8 mouse cellular contexts compared by ENCODE assay signal in genomic region chr14:52278932-52279746, GRCm38 (mm10). TPM values are rescaled to one million over a fixed set of nuclear protein-coding genes. Genes with fewer than 3 reads are reported as not detected.
DNase-seq lines count a peak whose midpoint lies in the region; ATAC-seq and TF ChIP-seq lines count a peak whose summit lies in the region.

TSS of gene Tox4 (plus strand) at chr14:52279146.
TSS of gene Rab2b (minus strand) at chr14:52279545.

- intact Hi-C loops in heart, postnatal 25 days (cut with DNase I), result loop anchor here (2.0 kb wide), 1 partner anchor 22 kb away; the partner anchor contains the start of gene Chd8

- H3K4me1 ChIP-seq in ES-E14 (ENCODE audit: control insufficient read depth in 2 of 2, insufficient read depth in 2 of 2, low read length in 2 of 2, poor library complexity in 1 of 2), result peaks cover 6 to 7% of the 10 kb centered on the region in 2 experiments; a peak in 3 of 4 replicates
- H3K4me1 ChIP-seq in forebrain, embryonic 15.5 days, result peaks cover 17% of the 10 kb centered on the region
- peaks cover 3% of the 10 kb centered on the region for H3K4me1 ChIP-seq in lung, adult 2 months (ENCODE audit: control insufficient read depth, insufficient read depth, low read length)

- ATAC-seq in forebrain, embryonic 15.5 days (replicated peaks), result peak; percentile 98
- ATAC-seq in neutrophil, adult 5-6 weeks (ENCODE audit: extremely low read depth, insufficient number of reproducible peaks, low FRiP score, poor library complexity, severe bottlenecking), result peak; percentile 97

- under 1% methylated on average over 54 of the region's 66 CpGs for WGBS in forebrain, embryonic 15.5 days
- under 1% methylated on average over 66 of the region's 66 CpGs for WGBS in lung, adult 2 months

- peak within 1 kb of the TSS; percentile 63 for H3K4me2 ChIP-seq in forebrain, embryonic 15.5 days (replicated peaks)

- peak; percentile 97 for TF ChIP-seq POLR2A in lung, adult 2 months (IDR thresholded peaks at IDR 0.05; ENCODE audit: borderline replicate concordance, extremely low read depth, low read depth, low read length)

- H3K9me3 ChIP-seq in ES-E14 (ENCODE audit: control insufficient read depth, insufficient read depth, low read depth, low read length), result no peaks in the 10 kb centered on the region
- H3K9me3 ChIP-seq in forebrain, embryonic 15.5 days, result no peaks in the 10 kb centered on the region

- peak within 1 kb of the TSS; percentile 89 for H3K9ac ChIP-seq in ES-E14 (ENCODE audit: insufficient read depth, low read depth, low read length, poor library complexity, severe bottlenecking)
- H3K9ac ChIP-seq in forebrain, embryonic 15.5 days (replicated peaks), result peak within 1 kb of the TSS; percentile 74

- peak; percentile 99 for DNase-seq in ES-E14 (ENCODE audit: low read depth, low spot score)
- DNase-seq in cerebellum, adult 11-12 months, result peak; percentile 98
- peak; percentile 98 for DNase-seq in heart, postnatal 25 days (ENCODE audit: low spot score)
- peak; percentile 99 to 100 for DNase-seq in layer of hippocampus, adult 18-20 months (ENCODE audit: low spot score in 2 of 2)
- peak; percentile 98 for DNase-seq in lung, adult 2 months
- DNase-seq in thymus, adult 18-20 months, result peak; percentile 96 to 97

- TF ChIP-seq CTCF in lung, adult 2 months (IDR thresholded peaks at IDR 0.05; ENCODE audit: insufficient read depth, low read length), result peak; percentile 92

- in situ Hi-C loops in ES-E14 (cut with MboI; ENCODE audit: low sequenced_read_pairs in 2 of 2, unreplicated experiment in 2 of 2), result no loop called here

- peak within 1 kb of the TSS; percentile 90 to 98 for H3K4me3 ChIP-seq in ES-E14 (ENCODE audit: insufficient read depth in 1 of 2, low read depth in 1 of 2, low read length in 2 of 2, poor library complexity in 1 of 2, severe bottlenecking in 1 of 2)
- H3K4me3 ChIP-seq in forebrain, embryonic 15.5 days, result peak within 1 kb of the TSS; percentile 55
- H3K4me3 ChIP-seq in lung, adult 2 months (replicated peaks; ENCODE audit: extremely low read depth, low read depth, low read length), result peak within 1 kb of the TSS; percentile 93

- H3K27ac ChIP-seq in ES-E14 (ENCODE audit: insufficient read depth, low read depth, low read length, poor library complexity, severe bottlenecking), result peak within 1 kb of the TSS; percentile 82
- H3K27ac ChIP-seq in forebrain, embryonic 15.5 days (replicated peaks), result peak within 1 kb of the TSS; percentile 86

- no peaks in the 10 kb centered on the region for H3K27me3 ChIP-seq in forebrain, embryonic 15.5 days

- H3K36me3 ChIP-seq in ES-E14 (ENCODE audit: control insufficient read depth, insufficient read depth, low read length, poor library complexity, severe bottlenecking), result no peaks in the 10 kb centered on the region
- peaks cover 13% of the 10 kb centered on the region for H3K36me3 ChIP-seq in forebrain, embryonic 15.5 days

TF ChIP-seq in ES-E14, 5 proteins besides CTCF, POLR2A, EP300 and RAD21:
- TF ChIP-seq HCFC1 (IDR thresholded peaks at IDR 0.05; ENCODE audit: borderline replicate concordance, insufficient read depth, low read length) (peak; percentile 76; the same call in 1 of the 2 replicates), MAFK (IDR thresholded peaks at IDR 0.05; ENCODE audit: insufficient read depth, low read depth, low read length) (no peak), CHD2 (IDR thresholded peaks at IDR 0.05; ENCODE audit: low read depth, low read length) (no peak), ZNF384 (IDR thresholded peaks at IDR 0.05; ENCODE audit: low read depth, low read length) (peak; percentile 33; the same call in 1 of the 2 replicates), ZC3H11A (IDR thresholded peaks at IDR 0.05; ENCODE audit: borderline replicate concordance, low read depth, low read length) (0 out of 2 replicates have a peak, but pooled peaks have one; percentile 23)

RNA-seq across cellular contexts. Expression of gene Tox4, which starts in this region (rescaled TPM):
- 21.3 and 29.1 TPM in 2 replicates for total RNA-seq in ES-E14 (2012; rRNA removed)
- polyA plus RNA-seq in forebrain, embryonic 15.5 days (2015; fragmentation: Nextera tagmentation; extraction: Ambion mirVana), result 59.5 and 62.9 TPM in 2 replicates
- 10 to 100 TPM; 33.0 to 37.6 TPM for total RNA-seq in heart, postnatal 25 days (2021)
- total RNA-seq in layer of hippocampus, adult 18-20 months (2021), result 10 to 100 TPM; 58.4 to 67.1 TPM
- polyA plus RNA-seq in lung, adult 2 months (2012; rRNA removed), result 23.0 and 32.0 TPM in 2 replicates
- 55.7 and 61.0 TPM in 2 replicates for total RNA-seq in neutrophil, adult 5-6 weeks (2017)

RNA-seq across cellular contexts. Expression of gene Rab2b, which starts in this region (rescaled TPM):
- 2.6 and 4.9 TPM in 2 replicates for total RNA-seq in ES-E14 (2012; rRNA removed)
- polyA plus RNA-seq in forebrain, embryonic 15.5 days (2015; fragmentation: Nextera tagmentation; extraction: Ambion mirVana), result 44.4 and 44.8 TPM in 2 replicates
- total RNA-seq in heart, postnatal 25 days (2021), result 1 to 10 TPM; 4.2 to 5.2 TPM
- total RNA-seq in layer of hippocampus, adult 18-20 months (2021), result 10 to 100 TPM; 35.0 to 37.3 TPM
- 7.7 and 13.0 TPM in 2 replicates for polyA plus RNA-seq in lung, adult 2 months (2012; rRNA removed)
- total RNA-seq in neutrophil, adult 5-6 weeks (2017), result 12.2 and 16.8 TPM in 2 replicates

Comparison
In these comparisons a context has a peak if more than half of its experiments do, and no peak if none do; other contexts are left out.
1. Peak in every context shown above with its lines: DNase-seq, ATAC-seq, H3K4me3 ChIP-seq and H3K27ac ChIP-seq.